Mouse (Mus musculus) heart, postnatal 0 days (tissue): ENCODE results near the gene Mrpl35.

Source experiments
- CTCF ChIP-seq: IDR thresholded peaks from 2 replicates; pipeline ENCODE4 v1.5.1; 2016; ENCODE audit warnings: antibody characterized with exemption, control low read depth, low read depth
- EP300 ChIP-seq: IDR thresholded peaks from 2 replicates; pipeline ENCODE4 v1.6.1; 2016; ENCODE audit warnings: antibody characterized with exemption, low read depth

- no peak for TF ChIP-seq CTCF
- no peak for TF ChIP-seq EP300
These were observed 13.9 kb downstream of the Mrpl35 start for GRCm38 (mm10) chr6:71812820-71813219.
